Mouse (Mus musculus) liver, embryonic 14.5 days (tissue): ENCODE measurements around the gene Hist1h2bg. TPM values are rescaled to one million over a fixed set of nuclear protein-coding genes. Genes with fewer than 3 reads are reported as not detected.

Experiments used
- ATAC-seq: fragments of 200-750 bp; cut with Nextera tagmentation; 2 replicates; pipeline ENCODE4 v1.8.0; 2017; ENCODE audit warnings: moderate number of reproducible peaks, mild to moderate bottlenecking, moderate library complexity; ENCODE audit not compliant: insufficient read depth
- DNase-seq, 3 experiments: peaks; one replicate each; pipeline ENCODE4 v3.0.0-alpha.2; 2012 to 2013; ENCODE audit warnings: low read depth in 3 of 3, low spot score in 3 of 3
- H3K27ac ChIP-seq: fragments of 300-500 bp; sonication (generic); 2 replicates; pipeline ENCODE4 v1.5.1; 2014; ENCODE audit warnings: moderate library complexity, mild to moderate bottlenecking, control low read depth, inconsistent platforms
- H3K27me3 ChIP-seq: fragments of 300-500 bp; sonication (generic); 2 replicates; pipeline ENCODE4 v1.6.1; 2014; ENCODE audit warnings: mild to moderate bottlenecking, low read length, moderate library complexity; ENCODE audit not compliant: control insufficient read depth, insufficient read depth
- H3K36me3 ChIP-seq: fragments of 300-500 bp; sonication (generic); replicated peaks from 2 replicates; pipeline ENCODE4 v1.6.1; 2014; ENCODE audit warnings: low read depth; ENCODE audit not compliant: control insufficient read depth, insufficient read depth
- H3K4me1 ChIP-seq, 2 experiments: fragments of 200-500 bp in 1 of 2; fragments of 300-500 bp in 1 of 2; sonication (generic) in 1 of 2; replicated peaks; 2 replicates each; pipeline ENCODE4 v1.6.1; 2012 to 2014; ENCODE audit warnings: antibody characterized with exemption in 1 of 2, inconsistent platforms in 1 of 2, low read length in 1 of 2; ENCODE audit not compliant: control insufficient read depth in 2 of 2, insufficient read depth in 2 of 2
- H3K4me2 ChIP-seq: fragments of 300-500 bp; sonication (generic); 2 replicates; pipeline ENCODE4 v1.6.1; 2014; ENCODE audit warnings: low read depth, mild to moderate bottlenecking, control low read depth, moderate library complexity
- H3K4me3 ChIP-seq, 2 experiments: fragments of 200-500 bp in 1 of 2; fragments of 300-500 bp in 1 of 2; sonication (generic) in 1 of 2; 2 replicates each; pipeline ENCODE4 v1.5.1; 2012 to 2014; ENCODE audit warnings: low read depth in 2 of 2, low read length in 2 of 2, mild to moderate bottlenecking in 2 of 2, control low read depth in 1 of 2, inconsistent platforms in 1 of 2, moderate library complexity in 1 of 2; ENCODE audit not compliant: insufficient read depth in 1 of 2
- H3K9ac ChIP-seq: fragments of 300-500 bp; sonication (generic); replicated peaks from 2 replicates; pipeline ENCODE4 v1.6.1; 2014; ENCODE audit warnings: mild to moderate bottlenecking, control low read depth, moderate library complexity
- H3K9me3 ChIP-seq: fragments of 300-500 bp; sonication (generic); 2 replicates; pipeline ENCODE4 v1.6.1; 2016; ENCODE audit warnings: low read length, mixed read lengths; ENCODE audit not compliant: control insufficient read depth
- CTCF ChIP-seq: IDR thresholded peaks from 2 replicates; pipeline ENCODE4 v1.5.1; 2016; ENCODE audit warnings: antibody characterized with exemption, low read depth, control low read depth
- EP300 ChIP-seq: IDR thresholded peaks from 2 replicates; pipeline ENCODE4 v1.6.1; 2016; ENCODE audit warnings: antibody characterized with exemption, low read depth
- WGBS: fragments of 180-500 bp; shearing (Covaris S2); extraction: QIAGEN DNeasy Blood & Tissue Kit; methylation state at CpG from one replicate; pipeline ENCODE4 v1.1.7; 2014; ENCODE audit not compliant: insufficient replicate concordance; 5-methylcytosine and 5-hydroxymethylcytosine counted together
- polyA plus RNA-seq, 2 experiments: library from polyadenylated mRNA; depleted of rRNA in 1 of 2; stranded (reverse) in 1 of 2; unstranded in 1 of 2; fragments of >200 nt; fragmentation: Nextera tagmentation in 1 of 2; extraction: Ambion mirVana in 1 of 2; gene quantifications; 2 replicates each; pipeline versions ENCODE4 v1.2.1 to v1.2.3; 2012 to 2014

The Hist1h2bg gene
- polyA plus RNA-seq, 2 experiments, result 6.9 to 42.1 TPM

DNA sequence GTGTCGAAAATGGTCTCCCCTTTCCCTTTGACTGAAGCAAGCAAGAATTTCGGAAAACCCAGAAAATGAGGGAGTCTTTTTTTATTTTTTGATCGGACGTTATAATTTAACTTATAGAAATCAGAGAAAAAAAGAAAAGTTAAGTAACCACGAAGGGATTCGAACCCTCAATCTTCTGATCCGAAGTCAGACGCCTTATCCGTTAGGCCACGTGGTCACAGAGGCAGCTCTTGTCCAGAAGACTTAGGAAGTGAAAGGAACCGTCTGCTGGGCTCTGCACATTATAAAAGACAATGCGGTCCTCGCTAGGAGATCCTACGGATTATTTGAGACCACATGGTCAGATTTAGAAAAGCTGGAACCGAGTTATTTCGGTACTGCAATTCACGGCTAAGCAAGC is 44.9 kb upstream of the Hist1h2bg start:
- H3K9ac ChIP-seq, result peak overlapping the region; percentile 59

DNA sequence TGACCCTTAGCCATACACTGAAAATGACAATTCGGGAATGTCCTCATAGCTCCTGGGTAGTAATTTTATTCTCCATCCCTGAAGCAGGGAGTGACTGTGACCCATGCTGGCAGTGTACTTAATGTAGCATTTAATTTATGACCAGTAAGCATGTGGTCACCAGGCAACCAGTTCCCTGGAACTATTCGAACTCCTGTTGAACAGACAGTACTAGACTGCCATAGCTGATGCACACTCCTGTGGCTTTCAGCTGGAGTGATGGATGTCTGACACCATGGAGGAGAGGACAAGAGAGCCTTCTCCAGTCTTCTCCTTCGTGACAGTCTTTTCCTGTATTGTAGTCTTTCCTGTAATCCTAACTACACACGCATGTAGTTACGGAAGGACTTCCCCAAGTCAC is 42.2 kb upstream of the Hist1h2bg start:
- H3K9ac ChIP-seq, result no peak overlapping the region
- H3K27ac ChIP-seq, result no peak overlapping the region; the same call in 1 of the 2 replicates
- ATAC-seq, result no peak
- H3K4me1 ChIP-seq, result peaks cover 17 to 23% of the 10 kb centered on the region in 2 experiments
- no peaks in the 10 kb centered on the region for H3K36me3 ChIP-seq
- TF ChIP-seq CTCF, result no peak
- no peak for TF ChIP-seq EP300
- no peaks in the 10 kb centered on the region for H3K27me3 ChIP-seq
- WGBS, result 78% methylated on average over 5 of the region's 5 CpGs
- no peak overlapping the region for H3K4me3 ChIP-seq
- no peaks in the 10 kb centered on the region for H3K9me3 ChIP-seq
- H3K4me2 ChIP-seq, result no peak overlapping the region
- DNase-seq, result no peak

More for the DNA sequence above, 44.9 kb upstream of the Hist1h2bg start:
- Histone ChIP-seq H3K4me1 (peaks cover 7 to 16% of the 10 kb centered on the region in 2 experiments), H3K9me3 (no peaks in the 10 kb centered on the region), H3K36me3 (no peaks in the 10 kb centered on the region), H3K27me3 (no peaks in the 10 kb centered on the region), H3K27ac (no peak overlapping the region), H3K4me3 (peak overlapping the region; percentile 46 to 56), H3K4me2 (peak overlapping the region; percentile 64)
- DNase-seq (peak; percentile 79 to 81 (median 80)), ATAC-seq (no peak)
- TF ChIP-seq CTCF, result no peak
- peak; percentile 34; the same call in 1 of the 2 replicates for TF ChIP-seq EP300
- WGBS, result under 1% methylated on average over 17 of the region's 17 CpGs

DNA sequence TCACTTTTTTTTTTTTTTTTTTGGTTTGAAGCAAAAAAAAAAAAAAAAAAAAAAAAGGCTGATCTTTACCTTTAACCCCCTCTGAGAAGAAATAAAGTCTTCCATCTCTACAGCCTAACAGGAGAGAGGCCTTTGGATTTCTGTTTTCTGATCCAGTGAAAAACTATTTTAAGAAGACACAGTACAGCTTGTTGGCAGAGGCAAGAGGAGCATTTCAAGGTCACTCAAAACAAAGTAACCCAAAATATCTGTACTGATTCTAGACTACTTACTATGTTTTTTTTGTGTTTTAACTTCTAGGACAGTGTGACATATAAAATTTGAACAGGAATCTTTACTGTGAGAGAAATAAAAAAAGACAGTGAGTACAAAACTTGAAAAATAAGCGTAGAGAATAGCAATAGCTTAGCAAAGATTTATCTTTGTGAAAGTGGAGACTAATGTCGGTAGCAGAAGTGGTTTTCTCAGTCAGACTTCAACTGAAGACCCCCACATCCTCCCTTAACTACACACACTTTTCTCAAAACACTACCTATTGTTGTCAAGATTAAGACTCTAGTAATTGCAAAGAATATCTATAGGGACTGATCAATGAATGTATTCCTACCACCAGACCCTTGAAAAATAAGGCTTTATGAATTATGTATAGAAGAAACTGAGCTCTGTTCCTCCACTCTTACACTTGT is 41.6 kb upstream of the Hist1h2bg start:
- TF ChIP-seq CTCF, result no peak
- TF ChIP-seq EP300, result no peak
- Histone ChIP-seq H3K27me3 (no peaks in the 10 kb centered on the region), H3K4me3 (peak overlapping the region; percentile 64 to 74), H3K4me1 (peaks cover 17 to 23% of the 10 kb centered on the region in 2 experiments), H3K27ac (peak overlapping the region; percentile 100), H3K9ac (peak overlapping the region; percentile 99), H3K4me2 (peak overlapping the region; percentile 95), H3K9me3 (no peaks in the 10 kb centered on the region), H3K36me3 (no peaks in the 10 kb centered on the region)
- WGBS, result 17% methylated on average over 2 of the region's 2 CpGs
- no peak for DNase-seq
- ATAC-seq, result no peak

DNA sequence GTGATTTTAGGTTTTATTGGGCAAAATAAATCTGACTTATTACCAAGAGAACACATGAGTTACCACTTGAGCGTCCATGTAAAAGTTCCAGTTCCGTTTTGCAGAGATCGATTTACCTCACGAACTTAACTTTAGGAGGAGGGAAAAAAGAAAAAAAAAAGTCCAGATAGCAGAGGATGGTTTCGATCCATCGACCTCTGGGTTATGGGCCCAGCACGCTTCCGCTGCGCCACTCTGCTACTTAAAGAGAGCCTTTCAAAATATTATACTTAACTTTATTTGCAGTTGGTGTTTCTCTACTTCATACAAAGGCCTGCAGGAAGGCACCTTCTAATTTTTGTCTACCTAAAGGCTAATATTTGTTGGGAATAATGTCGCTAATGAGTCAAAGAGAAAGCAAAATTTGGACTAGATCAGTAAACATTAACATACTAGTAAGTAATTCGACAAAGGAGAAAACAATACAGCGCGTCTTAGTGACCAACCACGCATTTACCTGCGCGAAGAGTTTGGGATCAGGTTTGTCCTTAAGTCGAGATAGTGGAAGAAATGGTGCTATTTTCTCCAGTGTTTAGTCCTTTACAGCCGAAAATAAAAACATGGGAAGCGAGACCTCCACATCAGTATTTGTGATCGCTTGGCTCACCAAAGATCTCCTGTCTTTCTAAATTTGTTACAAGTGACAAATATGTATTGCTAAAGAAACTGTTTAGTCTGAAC is 40.9 kb upstream of the Hist1h2bg start:
- no peaks in the 10 kb centered on the region for H3K36me3 ChIP-seq
- ATAC-seq (no peak), DNase-seq (peak in 1 of 3 experiments; percentile 68)
- under 1% methylated on average over 20 of the region's 20 CpGs for WGBS
- TF ChIP-seq CTCF, result no peak
- no peak for TF ChIP-seq EP300
- peak overlapping the region; percentile 99 for H3K9ac ChIP-seq
- H3K4me3 ChIP-seq, result peak overlapping the region; percentile 64 to 74
- H3K27me3 ChIP-seq, result no peaks in the 10 kb centered on the region
- no peaks in the 10 kb centered on the region for H3K9me3 ChIP-seq
- peak overlapping the region; percentile 100 for H3K27ac ChIP-seq
- peaks cover 17 to 20% of the 10 kb centered on the region in 2 experiments for H3K4me1 ChIP-seq
- H3K4me2 ChIP-seq, result peak overlapping the region; percentile 95
